Mouse (Mus musculus) granulocyte monocyte progenitor cell, adult 5-6 weeks (primary cell): ENCODE measurements around the gene Dock6. TPM values are rescaled to one million over a fixed set of nuclear protein-coding genes. Genes with fewer than 3 reads are reported as not detected.

Source experiments
- ATAC-seq: replicated peaks from 2 replicates; pipeline ENCODE4 v1.8.0; 2016; ENCODE audit warnings: mild to moderate bottlenecking, moderate TSS enrichment, inconsistent platforms; ENCODE audit not compliant: poor library complexity, severe bottlenecking
- total RNA-seq, 2 experiments: library from RNA; stranded (forward) in 1 of 2; stranded (reverse) in 1 of 2; fragments of 200-712, 200-1000 nt in 1 of 2; fragments of >200 nt in 1 of 2; fragmentation: Nextera tagmentation in 1 of 2; gene quantifications; 2 replicates each; pipeline ENCODE4 v1.2.3; 2014 to 2017

The Dock6 gene
- total RNA-seq, 2 experiments from 2014 or later: 4.2 to 5.6 TPM

DNA sequence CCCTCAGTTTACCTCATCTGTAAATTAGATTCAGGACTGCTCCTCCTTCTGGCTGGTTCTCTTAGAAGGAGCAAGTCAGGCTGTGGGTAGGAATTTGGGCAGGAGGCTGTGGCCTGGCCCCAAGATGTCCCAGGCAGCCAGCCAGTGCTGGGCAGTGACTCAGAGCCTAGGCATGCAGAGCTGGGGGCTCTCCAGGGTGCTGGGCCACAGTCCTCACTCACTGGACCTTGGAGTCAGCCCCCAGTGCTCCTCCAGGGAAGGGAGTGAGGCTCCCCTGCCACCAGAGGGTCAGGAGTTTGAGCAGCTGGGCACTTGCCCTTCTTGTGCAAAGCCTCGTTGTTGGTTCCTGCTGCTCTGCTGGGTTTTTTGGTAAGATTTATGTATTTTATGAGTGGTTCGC lies 98.4 kb downstream of the Dock6 start:
- no peak for ATAC-seq

DNA sequence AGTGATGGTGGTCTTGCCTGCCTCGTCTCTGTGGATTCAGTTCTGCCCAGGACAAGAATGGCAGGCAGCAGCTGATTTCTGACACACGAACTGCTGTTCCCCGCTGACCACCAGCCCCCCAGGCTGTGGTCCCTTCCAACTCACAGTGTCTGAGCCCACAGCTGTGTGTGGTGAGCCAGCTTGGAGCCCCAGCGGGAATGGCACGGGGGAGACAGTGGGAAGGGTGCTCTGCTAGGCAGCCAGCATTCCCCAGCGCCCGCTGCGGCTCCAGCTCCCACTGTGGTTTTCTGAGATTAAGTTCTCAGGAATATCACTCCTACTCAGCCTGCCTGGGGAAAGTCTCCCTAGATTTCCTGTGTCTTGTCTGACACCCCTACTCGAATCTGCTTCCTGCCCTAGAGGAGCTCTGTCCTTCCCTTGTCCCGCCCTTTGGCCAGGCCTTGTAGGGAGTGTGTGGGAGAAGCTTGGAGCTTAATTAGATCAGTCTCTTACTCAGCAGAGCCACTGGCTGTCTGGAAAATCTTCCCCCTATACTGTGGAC lies 100.1 kb downstream of the Dock6 start:
- no peak for ATAC-seq

DNA sequence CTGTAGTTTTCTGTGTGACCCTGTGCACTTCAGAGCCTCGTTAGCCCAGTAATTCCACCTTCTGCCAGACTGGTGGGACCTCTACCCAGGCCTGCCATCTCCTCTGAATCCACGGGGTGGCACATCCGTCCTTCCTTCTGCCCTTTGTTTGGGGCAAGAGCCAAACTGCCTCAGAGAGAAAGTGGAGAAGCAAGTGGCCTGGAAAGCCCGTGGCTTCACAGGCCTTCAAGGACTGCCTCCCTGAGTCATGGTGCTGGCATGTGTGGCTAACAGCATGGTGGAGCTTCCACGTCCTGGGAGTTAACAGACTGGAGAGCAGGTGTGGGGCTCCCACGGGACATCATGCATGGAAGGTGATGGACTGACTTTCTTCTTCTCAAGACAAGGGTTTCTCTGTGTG lies 101.1 kb downstream of the Dock6 start:
- no peak for ATAC-seq

DNA sequence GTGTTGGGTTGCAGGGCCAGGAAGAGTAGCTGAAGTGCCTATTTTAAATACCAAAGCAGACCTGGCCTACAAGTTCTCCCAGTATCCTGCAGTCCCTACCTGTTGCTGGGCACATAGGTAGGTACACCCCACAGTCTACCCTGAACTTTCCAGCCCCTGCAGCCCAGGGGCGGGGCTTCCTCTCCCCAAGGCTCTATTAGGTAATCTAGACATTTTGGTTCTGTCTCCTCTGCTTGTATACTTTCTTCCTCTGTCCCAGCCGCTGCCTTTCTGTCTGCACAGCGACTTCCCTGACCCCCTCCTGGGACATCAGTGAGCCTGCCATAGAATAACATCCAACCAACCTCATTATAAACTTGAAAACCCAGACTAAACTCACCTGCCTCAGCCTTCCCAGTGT lies 102.1 kb downstream of the Dock6 start:
- ATAC-seq: no peak

Other genes starting within 250 kb of the Dock6 start
- gene Smarca4, start 236.5 kb downstream of the Dock6 start, total RNA-seq (2014; fragmentation: Nextera tagmentation): 60.6 and 67.8 TPM in 2 replicates
- 58.6 and 60.7 TPM in 2 replicates for gene Smarca4, start 236.5 kb downstream of the Dock6 start, total RNA-seq (2017)
- 8.9 and 9.0 TPM in 2 replicates for gene Ldlr, start 129.2 kb downstream of the Dock6 start, total RNA-seq (2014; fragmentation: Nextera tagmentation)
- 13.1 and 15.5 TPM in 2 replicates for gene Ldlr, start 129.2 kb downstream of the Dock6 start, total RNA-seq (2017)
- 31.4 and 46.5 TPM in 2 replicates for gene Spc24, start 92.3 kb downstream of the Dock6 start, total RNA-seq (2014; fragmentation: Nextera tagmentation)
- gene Spc24, start 92.3 kb downstream of the Dock6 start, total RNA-seq (2017): 117 and 138 TPM in 2 replicates
- gene Kank2, start 53.9 kb downstream of the Dock6 start, total RNA-seq (2014; fragmentation: Nextera tagmentation): 1.5 and 2.1 TPM in 2 replicates
- 0.78 and 1.6 TPM in 2 replicates for gene Kank2, start 53.9 kb downstream of the Dock6 start, total RNA-seq (2017)
- gene Angptl8, start 17.1 kb downstream of the Dock6 start, total RNA-seq (2014; fragmentation: Nextera tagmentation): 1.5 and 3.0 TPM in 2 replicates
- gene Angptl8, start 17.1 kb downstream of the Dock6 start, total RNA-seq (2017): 1.4 TPM in 1 of 2 replicates, not detected in the other
- gene Rab3d, start 65.6 kb upstream of the Dock6 start, total RNA-seq (2014; fragmentation: Nextera tagmentation): 22.5 and 33.1 TPM in 2 replicates
- gene Rab3d, start 65.6 kb upstream of the Dock6 start, total RNA-seq (2017): 44.0 and 51.7 TPM in 2 replicates
- gene Ccdc159, start 74.8 kb upstream of the Dock6 start, total RNA-seq (2014; fragmentation: Nextera tagmentation): not detected in 2 replicates
- 0.69 TPM in 1 of 2 replicates, not detected in the other for gene Ccdc159, start 74.8 kb upstream of the Dock6 start, total RNA-seq (2017)
- gene Tmem205, start 74.9 kb upstream of the Dock6 start, total RNA-seq (2014; fragmentation: Nextera tagmentation): 40.4 and 75.8 TPM in 2 replicates
- gene Tmem205, start 74.9 kb upstream of the Dock6 start, total RNA-seq (2017): 21.1 and 33.3 TPM in 2 replicates
- 0.58 and 1.4 TPM in 2 replicates for gene Plppr2, start 84.4 kb upstream of the Dock6 start, total RNA-seq (2014; fragmentation: Nextera tagmentation)
- gene Plppr2, start 84.4 kb upstream of the Dock6 start, total RNA-seq (2017): not detected in 2 replicates
- 7.8 and 9.9 TPM in 2 replicates for gene Swsap1, start 103.1 kb upstream of the Dock6 start, total RNA-seq (2014; fragmentation: Nextera tagmentation)
- gene Swsap1, start 103.1 kb upstream of the Dock6 start, total RNA-seq (2017): 7.6 and 8.2 TPM in 2 replicates
- 0.21 and 0.41 TPM in 2 replicates for gene Epor, start 110.9 kb upstream of the Dock6 start, total RNA-seq (2014; fragmentation: Nextera tagmentation)
- 0.77 TPM in 1 of 2 replicates, not detected in the other for gene Epor, start 110.9 kb upstream of the Dock6 start, total RNA-seq (2017)
- not detected in 2 replicates for gene Rgl3, start 136.8 kb upstream of the Dock6 start, total RNA-seq (2014; fragmentation: Nextera tagmentation)
- not detected in 2 replicates for gene Rgl3, start 136.8 kb upstream of the Dock6 start, total RNA-seq (2017)
- gene Ccdc151, start 150.0 kb upstream of the Dock6 start, total RNA-seq (2014; fragmentation: Nextera tagmentation): not detected in 2 replicates
- not detected in 2 replicates for gene Ccdc151, start 150.0 kb upstream of the Dock6 start, total RNA-seq (2017)
- 61.4 and 68.4 TPM in 2 replicates for gene Prkcsh, start 150.2 kb upstream of the Dock6 start, total RNA-seq (2014; fragmentation: Nextera tagmentation)
- 127 and 144 TPM in 2 replicates for gene Prkcsh, start 150.2 kb upstream of the Dock6 start, total RNA-seq (2017)
- not detected in 2 replicates for gene Elavl3, start 199.4 kb upstream of the Dock6 start, total RNA-seq (2014; fragmentation: Nextera tagmentation)
- gene Elavl3, start 199.4 kb upstream of the Dock6 start, total RNA-seq (2017): 0.31 TPM in 1 of 2 replicates, not detected in the other
- gene Gm49318, start 218.6 kb upstream of the Dock6 start, total RNA-seq (2014; fragmentation: Nextera tagmentation): not detected in 2 replicates
- gene Gm49318, start 218.6 kb upstream of the Dock6 start, total RNA-seq (2017): not detected in 2 replicates
- gene Zfp653, start 218.7 kb upstream of the Dock6 start, total RNA-seq (2014; fragmentation: Nextera tagmentation): 6.2 and 8.7 TPM in 2 replicates
- gene Zfp653, start 218.7 kb upstream of the Dock6 start, total RNA-seq (2017): 5.8 and 9.3 TPM in 2 replicates
- gene Ecsit, start 232.8 kb upstream of the Dock6 start, total RNA-seq (2014; fragmentation: Nextera tagmentation): 21.1 and 29.5 TPM in 2 replicates
- gene Ecsit, start 232.8 kb upstream of the Dock6 start, total RNA-seq (2017): 28.2 and 30.3 TPM in 2 replicates
- gene Cnn1, start 246.6 kb upstream of the Dock6 start, total RNA-seq (2014; fragmentation: Nextera tagmentation): not detected in 2 replicates
- not detected in 2 replicates for gene Cnn1, start 246.6 kb upstream of the Dock6 start, total RNA-seq (2017)